Mouse (Mus musculus) stomach, postnatal 0 days (tissue): ENCODE measurements around the gene Bhlhe23.

Experiments used
- CTCF ChIP-seq: IDR thresholded peaks from 2 replicates; pipeline ENCODE4 v1.5.1; 2016; ENCODE audit warnings: antibody characterized with exemption, low read depth, mild to moderate bottlenecking, moderate library complexity
- EP300 ChIP-seq: optimal IDR thresholded peaks from 2 replicates; pipeline ENCODE3; 2016; ENCODE audit warnings: antibody characterized with exemption

GRCm38 (mm10) chr2:180813982-180814568, 37.4 kb upstream of the Bhlhe23 start:
- peak; percentile 43 for TF ChIP-seq CTCF
- no peak for TF ChIP-seq EP300
